Mouse (Mus musculus) thymus, postnatal 10 days (tissue): ENCODE results near the gene Rab11fip5.

Experiments
- DNase-seq, 2 experiments: peaks; one replicate each; pipeline ENCODE4 v3.0.0; 2021; ENCODE audit warnings: low spot score in 2 of 2

Rab11fip5 gene

GRCm38 (mm10) chr6:85373951-85374733, at the start of gene Rab11fip5:
Rab11fip5 (minus strand) TSS chr6:85374634.
- peak in 1 of 2 experiments; percentile 13 for DNase-seq

- no peak for DNase-seq
Measured at GRCm38 (mm10) chr6:85423836-85424379, 49.5 kb upstream of the Rab11fip5 start, which contains the start of gene Noto. Noto (plus strand) TSS chr6:85423886.

GRCm38 (mm10) chr6:85419150-85419549, 44.7 kb upstream of the Rab11fip5 start:
- DNase-seq = no peak

GRCm38 (mm10) chr6:85415829-85416228, 41.4 kb upstream of the Rab11fip5 start:
- no peak for DNase-seq

GRCm38 (mm10) chr6:85410771-85411273, 36.4 kb upstream of the Rab11fip5 start:
- peak in 1 of 2 experiments; percentile 37 for DNase-seq

GRCm38 (mm10) chr6:85409003-85409402, 34.6 kb upstream of the Rab11fip5 start:
- no peak for DNase-seq

GRCm38 (mm10) chr6:85403039-85403438, 28.6 kb upstream of the Rab11fip5 start:
- no peak for DNase-seq

- DNase-seq = no peak
Measured at GRCm38 (mm10) chr6:85402613-85403012, 28.2 kb upstream of the Rab11fip5 start.

- DNase-seq = no peak
Measured at GRCm38 (mm10) chr6:85399715-85400114, 25.3 kb upstream of the Rab11fip5 start.

GRCm38 (mm10) chr6:85397165-85397564, 22.7 kb upstream of the Rab11fip5 start:
- peak in 1 of 2 experiments; percentile 29 for DNase-seq

- no peak for DNase-seq
Measured at GRCm38 (mm10) chr6:85395360-85395759, 20.9 kb upstream of the Rab11fip5 start.

GRCm38 (mm10) chr6:85391803-85392202, 17.4 kb upstream of the Rab11fip5 start:
- peak; percentile 21 to 61 for DNase-seq

- DNase-seq = no peak
Measured at GRCm38 (mm10) chr6:85388608-85389007, 14.2 kb upstream of the Rab11fip5 start.

- DNase-seq = no peak
Measured at GRCm38 (mm10) chr6:85382791-85383190, 8.4 kb upstream of the Rab11fip5 start.

- DNase-seq = no peak
Measured at GRCm38 (mm10) chr6:85381648-85382020, 7.2 kb upstream of the Rab11fip5 start.

GRCm38 (mm10) chr6:85380901-85381647, 6.6 kb upstream of the Rab11fip5 start:
- DNase-seq = peak; percentile 7 to 9

GRCm38 (mm10) chr6:85380201-85380900, 5.9 kb upstream of the Rab11fip5 start:
- DNase-seq = peak; percentile 22 to 66

GRCm38 (mm10) chr6:85378629-85379028, 4.2 kb upstream of the Rab11fip5 start:
- no peak for DNase-seq

- DNase-seq = no peak
Measured at GRCm38 (mm10) chr6:85377876-85378275, 3.4 kb upstream of the Rab11fip5 start.

- DNase-seq = no peak
Measured at GRCm38 (mm10) chr6:85377066-85377734, 2.8 kb upstream of the Rab11fip5 start.

- peak; percentile 93 to 96 for DNase-seq
Measured at GRCm38 (mm10) chr6:85374734-85375114, 290 bp upstream of the Rab11fip5 start.
